Mouse (Mus musculus) thymus, adult 2 months (tissue): ENCODE measurements at regions not wholly inside any gene's neighbourhood (a gene's known extent, or its start where the extent isn't known, plus 50 kb on each side); places are given as distances from the start of the nearest gene placed in this dataset.

Source experiments
- CTCF ChIP-seq: fragments of 200-500 bp; IDR thresholded peaks from 2 replicates; pipeline ENCODE4 v1.5.1; 2012; ENCODE audit warnings: mild to moderate bottlenecking, control low read depth, low read length, moderate library complexity, borderline replicate concordance; ENCODE audit not compliant: control insufficient read depth, poor library complexity, insufficient read depth; ENCODE audit errors: extremely low read depth
- POLR2A ChIP-seq: fragments of 200-500 bp; IDR thresholded peaks from 2 replicates; pipeline ENCODE4 v1.6.1; 2012; ENCODE audit warnings: mild to moderate bottlenecking, low read length, control low read depth, moderate library complexity; ENCODE audit not compliant: control insufficient read depth, poor library complexity, insufficient read depth; ENCODE audit errors: extremely low read depth

- TF ChIP-seq POLR2A, result no peak
- TF ChIP-seq CTCF, result no peak
Observed at GRCm38 (mm10) chr4:131397161-131397560, 440.9 kb downstream of the Ptpru start.
